ENCODE assay signal across 11 mouse cellular contexts in genomic region chr16:29208841-29209240, GRCm38 (mm10). TPM values are rescaled to one million over a fixed set of nuclear protein-coding genes. Genes with fewer than 3 reads are reported as not detected.
A peak's percentile ranks its signal among the peaks of the same experiment; 100 is the strongest.
DNase-seq lines count a peak whose midpoint lies in the region; ATAC-seq lines count a peak whose summit lies in the region.
"Had no signal": no experiment of that assay in that cellular context is flagged by ENCODE, and none has a peak within 500 bp of the region (broad histone marks: within the 10 kb centered on the region; RNA-seq: fewer than 3 reads in every experiment).

No protein-coding gene starts in this region.

- no peak for DNase-seq in frontal cortex, postnatal 10 days (ENCODE audit: low spot score in 2 of 2)
- DNase-seq in cerebellum, adult 9-11 months = peak; percentile 52
- peak; percentile 96 for DNase-seq in heart, adult 11 months
- DNase-seq in heart, postnatal 10 days = peak; percentile 54 to 60
- no peak for DNase-seq in kidney, postnatal 4 days
- DNase-seq in spleen, postnatal 36 days (ENCODE audit: low spot score in 2 of 2) = no peak
- DNase-seq in layer of hippocampus, postnatal 25 days (ENCODE audit: extremely low spot score in 1 of 2, low spot score in 1 of 2) = no peak
- DNase-seq: thymus, postnatal 4 days had no signal

- intact Hi-C loops in heart, postnatal 10 days (cut with DNase I) = loop anchor here (5.0 kb wide), 1 partner anchor 367 kb away; no protein-coding TSS in a partner anchor

- ATAC-seq in frontal cortex, adult (ENCODE audit: low TSS enrichment) = peak; percentile 68
- ATAC-seq: intestine, postnatal 0 days had no signal

RNA-seq across cellular contexts. Expression of gene Hrasls, which starts 0.7 kb away (rescaled TPM):
- 1 to 10 TPM; 3.2 to 4.5 TPM for total RNA-seq in heart, postnatal 10 days (2021)
- 10 to 100 TPM; 11.7 to 15.4 TPM for total RNA-seq in layer of hippocampus, postnatal 25 days (2021)
- total RNA-seq: hematopoietic stem cell, adult 5-6 weeks had no signal

Comparison
In these comparisons a context has a peak if more than half of its experiments do, and no peak if none do; other contexts are left out.
1. DNase-seq: peak in cerebellum, adult 9-11 months (single experiment), heart, adult 11 months (single experiment) and heart, postnatal 10 days (2 of 2); none in frontal cortex, postnatal 10 days (0 of 2), kidney, postnatal 4 days (0 of 2), spleen, postnatal 36 days (0 of 2) and layer of hippocampus, postnatal 25 days (0 of 2).